Mouse (Mus musculus) layer of hippocampus, postnatal 14 days (tissue): ENCODE measurements around the gene Fap. TPM values are rescaled to one million over a fixed set of nuclear protein-coding genes. Genes with fewer than 3 reads are reported as not detected.
A peak's percentile ranks its signal among the peaks of the same experiment; 100 is the strongest.

Experiments used
- DNase-seq, 2 experiments: peaks; one replicate each; pipeline ENCODE4 v3.0.0; 2021 to 2022; ENCODE audit warnings: low spot score in 2 of 2, mixed read lengths in 1 of 2
- total RNA-seq, 2 experiments: library from RNA; stranded (reverse); gene quantifications; 2 replicates each; pipeline ENCODE4 v1.2.3; 2021

Gene Fap
- total RNA-seq, 2 experiments from 2014 or later = 0.62 to 1.8 TPM

DNA sequence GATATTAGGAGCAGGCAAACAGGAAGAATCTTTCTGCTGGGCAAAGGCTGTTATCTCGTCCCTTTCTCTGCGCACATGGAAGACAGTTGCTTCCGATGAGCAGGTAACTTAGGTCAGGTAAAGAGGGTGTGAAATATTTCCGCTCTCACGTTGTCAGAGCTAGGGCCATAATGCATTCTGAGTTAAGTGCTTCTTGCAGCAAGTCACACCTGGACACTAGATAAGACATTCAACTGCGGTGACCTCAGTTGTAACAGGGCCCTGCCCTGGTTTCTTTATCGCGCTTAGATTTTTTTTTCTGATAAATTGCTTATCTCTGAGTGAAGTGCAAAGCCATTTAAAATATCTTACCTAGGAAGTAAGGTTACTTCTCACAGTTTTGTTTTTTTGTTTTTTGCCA lies 38.4 kb downstream of the Fap start:
- DNase-seq = no peak

DNA sequence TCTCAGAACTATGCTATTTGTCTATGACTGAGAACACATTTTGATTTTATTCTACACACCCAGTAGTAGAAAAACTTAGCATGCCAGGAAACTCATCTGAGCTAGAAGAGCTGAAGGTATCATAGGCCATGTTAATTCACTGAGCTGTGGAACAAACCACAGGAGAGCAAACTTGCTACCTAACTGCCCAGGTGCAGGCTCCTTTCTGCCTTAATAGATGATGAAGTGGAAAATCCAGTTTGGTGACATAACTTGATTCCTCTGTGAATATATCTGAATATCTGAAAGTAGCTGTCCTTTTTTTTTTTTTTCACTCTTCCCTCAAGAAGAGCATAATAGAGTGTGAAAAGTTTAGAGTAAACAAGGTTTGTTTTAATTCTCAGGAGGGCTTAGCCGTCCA lies 42.8 kb downstream of the Fap start:
- DNase-seq = no peak

DNA sequence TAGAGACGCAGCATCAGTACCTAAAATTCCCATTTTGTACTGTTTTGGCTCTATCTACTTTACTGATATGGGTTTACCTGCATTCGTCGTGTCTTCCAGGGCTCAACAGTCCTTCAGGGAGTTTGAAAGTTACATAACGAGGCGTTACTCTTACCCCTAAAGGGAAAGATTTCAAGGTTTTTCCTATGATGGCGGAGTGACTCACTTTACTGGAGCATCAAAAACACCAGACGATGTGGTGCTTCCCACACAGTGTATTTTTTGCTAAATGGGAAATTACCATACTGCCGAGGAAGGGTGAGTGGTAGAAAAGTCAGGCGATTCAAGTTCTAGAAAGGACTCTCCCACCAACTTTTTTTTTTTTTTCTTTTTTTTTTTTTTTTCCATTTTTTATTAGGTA lies 47.5 kb downstream of the Fap start:
- no peak for DNase-seq

DNA sequence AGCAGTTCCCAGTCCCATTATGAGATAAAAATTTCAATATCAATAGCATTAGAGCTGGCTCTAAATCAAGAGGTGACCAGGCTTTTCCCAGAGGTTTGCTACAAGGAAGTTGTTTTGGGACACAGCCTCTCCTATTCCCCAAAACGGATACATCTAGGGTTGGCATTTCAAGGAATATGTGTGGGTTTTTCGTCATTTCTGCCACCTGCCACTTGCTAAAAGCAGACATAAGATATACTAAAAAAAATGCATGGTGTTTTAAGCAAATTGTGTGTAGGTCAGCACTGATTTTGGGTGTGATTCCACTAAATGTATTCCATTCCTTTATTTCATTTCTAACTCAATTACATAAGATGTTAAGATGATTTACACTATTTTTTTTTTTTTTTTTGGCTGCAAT lies 56.1 kb downstream of the Fap start:
- DNase-seq = no peak

DNA sequence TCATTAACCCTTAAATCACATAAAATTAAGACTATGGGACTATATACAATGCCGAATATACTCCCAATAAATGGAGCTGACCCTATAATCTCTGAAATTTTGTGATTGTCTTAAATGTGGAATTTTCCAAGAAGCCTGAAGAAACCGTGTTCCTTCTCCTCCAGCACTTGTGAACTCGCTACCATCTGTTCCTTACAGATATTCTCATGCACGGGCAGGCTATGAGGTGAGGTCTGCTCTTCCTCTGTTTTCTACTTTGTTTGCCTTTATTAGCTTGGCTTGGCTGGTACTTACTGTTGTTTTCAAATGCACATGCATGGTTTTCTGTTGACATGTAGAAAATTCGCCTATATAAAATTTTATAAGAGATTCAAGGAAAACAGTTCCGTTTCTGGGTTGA lies 59.4 kb downstream of the Fap start:
- DNase-seq = no peak

DNA sequence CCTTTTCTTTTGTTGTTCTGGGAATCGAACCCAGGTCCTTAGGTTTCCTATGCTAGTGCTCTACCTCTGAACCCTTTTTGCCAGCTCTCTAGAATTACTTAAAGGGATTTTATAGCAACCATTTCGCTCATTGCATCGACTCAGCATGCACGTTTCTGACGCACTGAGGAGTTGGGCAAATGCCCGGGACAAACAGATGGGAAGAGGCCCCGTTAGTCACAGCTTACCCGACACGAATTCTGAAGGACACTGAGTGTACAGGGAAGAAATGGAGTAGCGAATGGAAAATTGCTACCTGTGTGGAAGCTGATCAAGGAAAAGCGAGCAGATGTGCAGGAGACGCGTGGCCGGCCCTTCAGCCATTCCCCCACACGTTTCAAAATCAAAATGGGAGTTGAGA lies 60.4 kb downstream of the Fap start:
- peak; percentile 14 to 49 for DNase-seq

DNA sequence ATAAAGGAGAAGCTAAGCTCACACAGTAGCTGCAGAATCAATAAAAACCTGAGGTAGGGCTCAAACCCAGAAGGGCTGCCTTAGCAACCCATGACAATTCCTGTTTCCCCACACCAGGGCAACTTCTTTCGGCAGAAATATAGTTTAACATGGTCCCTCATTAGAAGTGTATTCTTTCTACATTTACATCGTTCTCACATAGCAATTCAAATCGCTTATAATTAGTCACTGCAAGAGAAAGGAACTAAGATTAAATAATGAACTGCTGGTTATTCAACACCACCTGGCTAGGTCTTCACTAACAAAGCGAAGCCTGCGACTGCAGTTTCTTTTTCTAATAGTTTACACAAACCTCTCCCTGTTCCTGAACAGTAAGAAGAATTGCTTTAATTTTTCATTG lies 66.7 kb downstream of the Fap start:
- DNase-seq = no peak

DNA sequence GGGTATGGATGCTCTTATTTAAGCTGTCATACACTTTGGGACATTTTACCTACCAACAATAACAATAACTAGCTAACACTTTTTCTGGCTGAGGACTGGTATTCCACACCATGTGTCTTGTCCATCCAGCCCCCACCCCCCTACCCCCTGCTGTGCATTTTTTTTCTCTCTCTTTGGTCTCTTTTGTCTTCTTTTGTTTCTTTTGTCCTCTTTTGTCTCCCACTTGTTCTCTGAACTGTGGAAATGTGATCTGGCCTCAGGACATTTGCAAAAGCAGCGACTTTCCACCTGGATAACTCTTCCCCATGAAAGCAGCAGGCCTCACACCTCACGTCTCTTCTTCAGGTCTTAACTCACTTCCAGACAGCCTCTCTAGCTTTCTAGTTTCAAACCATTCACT lies 67.4 kb downstream of the Fap start:
- DNase-seq = no peak

DNA sequence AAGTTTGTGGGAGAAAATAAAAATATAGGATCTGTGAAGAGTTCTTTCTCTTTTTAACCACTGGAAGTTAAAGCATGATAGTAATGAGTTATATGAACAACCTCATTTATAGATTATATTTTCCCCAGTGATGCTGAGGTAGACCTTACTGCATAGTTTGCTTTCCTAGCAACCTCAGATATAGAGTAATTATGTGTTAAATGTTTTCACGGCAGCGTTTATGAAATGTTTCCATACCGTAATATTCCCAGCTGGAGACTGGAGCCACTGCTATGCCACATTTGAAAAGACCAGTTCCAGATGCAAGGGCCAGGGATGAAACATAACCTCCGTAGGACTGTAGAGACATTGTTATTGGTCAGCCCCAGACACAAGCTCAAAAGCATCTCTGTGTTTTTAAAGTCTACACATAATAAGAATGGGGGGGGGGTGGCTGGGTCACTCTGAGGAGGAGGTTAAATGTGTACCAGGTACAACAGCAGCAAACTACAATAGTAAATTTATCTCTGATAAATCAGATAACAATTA lies 69.5 kb downstream of the Fap start:
- no peak for DNase-seq

DNA sequence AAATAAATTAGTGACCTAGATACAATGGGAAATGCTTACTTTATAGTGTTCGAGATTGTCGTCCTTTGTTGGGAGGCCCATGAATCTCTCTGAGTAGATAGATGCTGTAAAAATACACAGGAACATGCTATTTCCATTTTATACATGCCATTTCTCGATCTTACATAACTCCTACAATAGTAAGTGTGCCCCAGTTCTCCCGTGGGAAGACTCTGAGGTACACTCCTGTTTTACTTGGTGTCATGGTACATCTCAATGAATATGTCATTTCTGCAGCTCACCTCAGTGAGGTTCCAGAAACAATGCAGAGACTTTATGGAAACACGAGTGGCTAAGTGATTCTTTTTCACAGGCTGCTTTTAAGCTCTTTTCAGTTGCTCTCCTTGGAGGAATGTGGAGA lies 70.5 kb downstream of the Fap start:
- no peak for DNase-seq

DNA sequence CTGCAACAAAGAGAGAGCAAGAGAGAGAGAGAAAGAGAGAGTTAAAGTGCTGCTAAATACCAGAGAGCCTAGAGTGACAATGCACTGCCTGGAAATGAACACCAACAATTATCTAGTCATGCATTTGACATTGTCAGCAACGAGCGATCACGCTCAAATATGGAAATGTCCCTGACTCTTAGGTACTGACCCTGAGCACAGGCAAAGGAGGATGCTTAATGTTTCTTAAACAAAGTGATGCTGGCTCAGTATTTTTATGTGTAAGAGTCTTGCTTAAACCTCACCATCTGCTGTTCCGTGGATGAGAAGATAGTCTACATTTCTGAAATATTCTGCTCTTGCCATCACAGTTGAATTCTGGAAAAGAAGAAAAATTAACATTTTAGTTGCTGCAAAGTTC lies 71.4 kb downstream of the Fap start:
- no peak for DNase-seq

DNA sequence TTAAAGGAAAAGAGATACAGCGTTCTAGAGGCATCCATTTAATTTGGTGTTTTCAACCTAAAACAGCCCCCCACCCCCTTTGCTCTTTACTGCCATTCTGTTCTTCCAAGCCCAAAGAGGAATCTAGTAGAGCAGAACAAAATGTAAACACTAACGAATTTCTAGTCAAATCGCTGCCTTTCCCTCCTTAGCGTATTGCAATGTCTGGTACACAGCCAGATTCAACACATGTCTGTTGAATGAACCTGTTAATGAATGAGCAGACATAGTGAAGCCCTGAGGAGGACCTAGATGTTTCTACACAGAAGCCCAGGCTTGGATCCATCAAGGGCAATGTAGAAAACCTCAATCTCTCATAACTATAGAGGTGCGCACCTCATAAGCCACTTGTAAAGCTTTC lies 75.1 kb downstream of the Fap start:
- no peak for DNase-seq

DNA sequence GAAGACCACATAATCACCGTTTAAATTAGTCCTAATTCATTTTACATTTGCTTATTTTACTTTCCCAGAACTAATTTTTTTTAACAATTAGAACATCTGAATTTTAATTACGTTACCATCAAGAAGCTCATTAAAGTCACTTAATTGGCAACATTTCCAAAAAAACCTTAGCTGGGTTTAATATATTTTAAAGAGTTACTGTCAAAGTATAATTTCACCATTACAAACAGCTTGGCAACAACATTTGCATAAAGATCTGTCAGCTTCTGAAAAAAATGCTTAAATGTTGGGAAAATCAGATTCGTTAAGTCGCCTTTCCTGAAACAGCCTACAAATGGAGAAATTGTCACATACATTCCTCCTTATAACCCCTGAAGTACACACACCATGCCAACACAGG lies 75.8 kb downstream of the Fap start:
- no peak for DNase-seq

DNA sequence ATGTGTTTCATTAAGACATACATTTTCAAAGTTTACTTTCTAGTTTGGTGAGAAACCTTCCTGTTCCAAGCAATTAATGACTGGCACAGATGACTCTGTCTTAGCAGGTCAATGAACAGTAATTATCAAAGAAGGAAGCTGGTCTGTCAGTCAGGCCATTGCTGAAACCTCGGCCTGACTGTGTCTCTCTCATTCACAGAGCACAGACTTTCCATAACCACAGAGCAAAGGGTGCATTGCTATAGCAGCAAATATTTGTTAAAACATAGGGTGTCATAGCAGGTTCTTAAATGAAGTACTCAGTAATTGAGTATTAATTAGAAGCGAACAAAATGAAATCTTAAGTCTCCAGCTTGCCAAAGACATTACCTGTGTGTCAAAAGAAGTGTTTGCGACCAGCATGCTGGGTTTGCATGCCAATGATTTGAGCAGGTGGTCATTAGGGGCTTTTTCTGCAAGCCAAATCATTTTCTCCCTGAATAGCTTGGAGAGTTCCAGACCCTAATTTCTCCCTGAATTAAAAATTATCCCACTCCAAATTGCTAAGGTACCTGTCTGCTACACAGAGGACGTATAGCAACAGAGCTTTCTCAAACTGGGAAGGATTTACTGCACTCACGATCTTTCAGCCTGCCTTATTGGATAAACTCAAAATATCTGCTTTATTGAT lies 76.4 kb downstream of the Fap start:
- DNase-seq = no peak

DNA sequence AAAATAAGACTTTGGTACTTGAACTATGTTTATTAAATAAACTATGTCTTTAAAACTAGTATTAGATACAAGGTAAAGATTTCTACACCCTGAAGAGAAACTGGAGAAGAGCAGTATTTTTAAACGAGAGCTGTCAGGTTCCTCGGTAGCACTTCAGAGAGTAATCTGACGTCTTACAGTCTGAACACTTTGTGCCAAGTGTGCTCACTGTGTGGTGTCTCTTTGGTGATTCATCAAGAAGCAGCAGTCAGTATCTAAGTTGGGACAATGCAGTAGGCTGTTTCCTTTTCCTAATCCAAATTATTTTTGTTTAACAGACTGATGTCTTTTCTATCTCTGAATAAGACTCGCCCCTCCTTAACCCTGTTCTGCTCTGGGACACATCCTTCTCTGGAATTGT lies 78.5 kb downstream of the Fap start:
- no peak for DNase-seq

DNA sequence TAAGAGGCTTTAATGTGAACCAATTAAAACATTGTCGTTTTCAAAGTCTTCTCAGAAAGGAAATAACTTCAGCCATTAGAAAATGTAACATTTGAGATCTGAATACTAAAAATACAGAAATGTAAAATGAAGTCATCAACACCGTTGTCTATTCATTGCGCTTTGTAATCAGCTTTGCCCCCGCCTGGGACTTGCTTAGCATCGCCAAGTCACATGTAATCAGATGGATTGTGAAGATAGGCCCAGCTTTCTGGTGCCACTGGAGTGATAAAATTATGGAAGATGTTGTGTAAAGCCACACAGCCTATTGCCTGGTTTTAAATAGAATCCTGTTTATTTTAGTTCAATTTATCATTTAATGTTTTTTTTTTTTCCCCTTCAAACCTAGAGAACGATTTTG lies 84.0 kb downstream of the Fap start:
- DNase-seq = no peak

DNA sequence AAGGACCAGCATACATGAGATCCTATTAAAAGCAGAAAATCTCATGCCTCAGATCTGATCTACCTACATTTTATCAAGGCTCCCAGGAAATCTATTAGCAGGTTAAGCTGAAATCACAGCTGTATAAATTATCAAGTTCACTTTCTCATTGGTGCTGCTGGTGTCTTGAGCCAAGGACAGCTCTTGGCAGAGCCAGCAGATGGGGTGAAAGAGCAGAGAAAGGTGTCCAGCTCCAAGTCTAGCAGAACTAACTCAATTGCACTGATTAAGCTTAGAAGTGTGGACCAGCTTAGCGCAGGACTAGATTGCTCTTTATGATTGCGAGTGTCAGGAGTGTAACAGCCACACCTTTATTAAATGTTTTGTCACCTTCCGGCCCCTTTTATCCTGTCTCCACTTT lies 89.0 kb downstream of the Fap start:
- no peak for DNase-seq

DNA sequence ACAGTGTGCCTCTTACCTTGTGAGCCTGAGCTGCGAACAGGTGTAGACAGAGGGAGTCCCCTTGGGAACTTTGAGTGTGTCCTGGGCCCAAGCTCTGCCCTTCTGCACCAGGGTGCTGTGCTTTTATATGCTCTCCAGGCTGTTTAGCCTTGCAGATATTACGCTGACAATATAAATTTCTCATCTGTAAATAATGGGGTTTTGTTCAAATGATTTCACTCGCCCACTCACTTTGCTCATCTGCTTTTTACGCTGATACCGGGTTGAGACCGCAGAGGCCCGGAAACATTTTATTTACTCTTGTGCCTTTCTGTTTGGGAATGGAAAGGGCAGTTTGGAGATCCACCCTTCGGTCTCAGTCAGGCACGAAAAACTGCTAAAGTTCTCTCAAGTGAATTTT lies 90.3 kb downstream of the Fap start, which contains the start of gene Gcg:
Gene Gcg (minus strand): TSS at position 101 of the 400 bp plus-strand sequence.
- DNase-seq = no peak

DNA sequence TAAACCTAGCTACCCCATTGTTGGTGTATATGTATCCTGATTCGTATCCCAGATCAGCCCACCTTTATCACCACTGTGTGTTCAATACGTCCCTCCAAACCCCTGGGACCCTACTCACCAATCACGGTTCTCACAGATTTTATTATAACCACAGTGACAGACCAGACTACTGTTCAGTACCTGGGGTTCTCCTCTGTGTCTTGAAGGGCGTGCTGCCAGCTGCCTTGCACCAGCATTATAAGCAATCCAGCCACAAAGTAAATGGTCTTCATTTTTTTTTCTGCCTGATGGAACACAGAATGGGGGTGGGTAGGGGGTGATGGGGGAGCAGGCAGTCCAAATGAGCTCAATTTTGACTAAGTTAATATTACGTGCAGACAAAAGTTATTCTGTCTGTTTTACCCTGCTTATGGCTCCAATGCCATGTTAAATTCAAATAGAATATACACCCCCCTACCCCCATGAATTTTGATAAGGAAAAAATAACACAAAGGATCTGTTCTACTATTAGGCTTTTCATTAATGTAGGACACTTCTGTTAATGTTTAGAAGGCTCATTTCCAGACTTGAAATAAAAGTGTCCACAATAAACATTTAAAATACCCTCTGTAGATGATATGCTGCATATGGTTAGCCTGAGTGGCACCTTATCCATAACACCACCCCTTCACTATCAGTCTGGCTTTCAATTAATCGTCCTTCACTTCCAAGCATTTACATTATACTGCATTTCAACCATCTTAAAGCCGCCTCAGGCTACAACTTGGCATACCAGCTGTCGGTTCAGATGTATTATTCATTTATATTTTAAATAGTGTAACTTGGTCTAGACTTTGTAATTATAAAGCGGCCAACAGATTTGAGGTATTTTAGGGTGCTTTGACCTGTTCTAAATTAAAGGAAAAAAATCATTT lies 93.3 kb downstream of the Fap start:
- no peak for DNase-seq

DNA sequence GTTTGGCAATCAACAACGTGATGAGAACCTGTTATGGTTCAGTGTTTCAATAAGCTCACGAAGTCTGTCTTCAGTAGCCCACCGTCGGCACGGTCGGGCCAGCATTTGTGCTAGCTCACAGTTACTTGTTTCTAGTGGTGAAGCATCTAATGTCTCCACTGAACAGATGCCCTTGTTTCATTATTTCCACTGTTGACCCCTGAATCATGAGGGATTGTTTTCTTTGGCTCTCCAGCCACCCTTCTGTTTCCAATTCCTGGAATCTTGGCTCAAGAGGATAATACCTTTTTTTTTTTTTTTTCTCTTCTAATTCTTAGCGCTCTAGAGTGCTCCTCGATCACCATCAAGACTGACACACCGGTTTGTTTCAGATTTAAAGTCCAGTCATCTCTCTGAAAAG lies 104.3 kb downstream of the Fap start:
- DNase-seq = no peak

DNA sequence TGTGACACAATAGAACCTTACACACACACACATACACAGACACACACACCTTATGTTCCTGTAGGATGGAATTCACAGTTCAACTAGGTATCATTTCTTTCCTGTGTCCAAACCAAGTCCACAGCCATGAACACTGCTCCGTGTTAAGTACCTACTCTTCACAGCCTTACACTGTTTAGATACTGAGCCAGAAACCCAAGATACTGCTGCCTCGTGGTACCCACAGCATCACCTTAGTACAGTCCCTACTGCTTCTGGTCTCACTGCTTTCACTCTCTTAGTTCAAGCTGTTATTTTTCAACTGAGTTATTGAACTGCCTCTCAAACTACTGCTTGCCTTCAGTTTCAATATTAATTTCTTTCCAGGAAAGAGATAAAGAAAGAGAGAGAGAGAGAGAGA lies 110.6 kb downstream of the Fap start:
- DNase-seq = no peak

DNA sequence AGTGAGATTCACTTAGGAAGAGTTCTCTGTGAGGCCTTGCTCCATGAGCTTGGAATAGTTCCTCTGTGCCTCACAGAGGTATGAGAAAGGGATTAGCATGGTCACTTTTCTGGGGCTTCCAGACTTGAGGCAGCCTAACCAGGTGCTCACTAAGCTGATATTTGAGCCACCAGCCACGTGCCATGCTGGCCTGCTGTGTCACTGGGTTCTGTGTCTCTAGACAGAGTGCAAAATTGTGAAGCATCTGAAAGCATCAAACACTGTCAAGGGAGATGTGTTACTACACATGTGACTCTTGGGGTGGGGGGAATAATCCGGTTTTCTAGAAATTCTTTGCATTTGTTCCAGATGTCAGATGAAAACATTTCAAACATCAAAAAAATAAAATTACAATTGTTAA lies 111.7 kb downstream of the Fap start:
- DNase-seq = no peak
